Mouse (Mus musculus): ENCODE results near the gene ccdc198.

DNA sequence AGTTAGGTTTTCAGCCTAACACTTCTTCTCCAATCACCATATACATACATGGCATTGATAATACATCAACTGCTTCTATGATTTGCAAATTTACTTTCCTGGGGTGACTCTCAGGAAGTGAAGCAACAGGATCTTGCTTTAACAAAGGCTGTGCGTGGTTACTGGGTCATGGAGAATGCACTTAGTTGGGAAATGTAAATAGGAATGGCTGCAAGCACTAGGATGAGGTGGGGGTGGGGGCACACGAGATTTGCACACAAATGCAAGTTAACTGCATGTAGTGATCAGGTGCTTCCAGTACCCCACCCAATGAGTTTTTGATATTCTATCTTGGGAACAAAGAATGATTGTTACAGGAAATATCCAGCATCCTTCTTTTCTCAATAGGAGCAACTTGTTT, 30.1 kb upstream of the ccdc198 start:
- no peak for TF ChIP-seq TAL1 (IDR thresholded peaks at IDR 0.05; ENCODE audit: low read length)
- TF ChIP-seq GATA1 (IDR thresholded peaks at IDR 0.05; ENCODE audit: low read length), result no peak
